Mouse (Mus musculus) CH12.LX (cell line): ENCODE measurements around the gene Spsb2. TPM values are rescaled to one million over a fixed set of nuclear protein-coding genes. Genes with fewer than 3 reads are reported as not detected.

Experiments used
- DNase-seq: peaks from one replicate; pipeline ENCODE4 v3.0.0-alpha.2; 2013; ENCODE audit errors: extremely low read depth
- H3K27ac ChIP-seq: 2 replicates; pipeline ENCODE4 v1.5.1; 2012; ENCODE audit warnings: low read depth, mild to moderate bottlenecking, control low read depth, moderate library complexity; ENCODE audit not compliant: insufficient read depth
- H3K27me3 ChIP-seq: replicated peaks from 2 replicates; pipeline ENCODE3; 2012; ENCODE audit warnings: inconsistent platforms
- H3K36me3 ChIP-seq, 2 experiments: replicated peaks in 1 of 2; 2 replicates each; pipeline versions ENCODE3 to v1.6.1; 2012; ENCODE audit warnings: inconsistent platforms in 1 of 2, low read length in 1 of 2, mild to moderate bottlenecking in 1 of 2, mixed read lengths in 1 of 2, moderate library complexity in 1 of 2; ENCODE audit not compliant: control insufficient read depth in 1 of 2, insufficient read depth in 1 of 2
- H3K4me1 ChIP-seq, 2 experiments: 2 replicates each; pipeline ENCODE4 v1.6.1; 2012; ENCODE audit warnings: inconsistent platforms in 1 of 2, moderate library complexity in 1 of 2; ENCODE audit not compliant: insufficient read depth in 2 of 2, control insufficient read depth in 1 of 2
- H3K4me2 ChIP-seq: 2 replicates; pipeline ENCODE4 v1.6.1; 2012; ENCODE audit warnings: low read depth, mild to moderate bottlenecking, control low read depth; ENCODE audit not compliant: poor library complexity, insufficient read depth, severe bottlenecking
- H3K4me3 ChIP-seq, 3 experiments: fragments of 150-350 bp in 1 of 3; sonication (generic) in 1 of 3; replicated peaks in 1 of 3; 2 replicates each; pipeline versions ENCODE3 to v1.5.1; 2011 to 2012; ENCODE audit warnings: low read depth in 2 of 3, low read length in 2 of 3, mild to moderate bottlenecking in 2 of 3, moderate library complexity in 2 of 3, control low read depth in 1 of 3, improper control_type of control experiment in 1 of 3, inconsistent platforms in 1 of 3, mixed read lengths in 1 of 3; ENCODE audit not compliant: poor library complexity in 1 of 3
- H3K79me2 ChIP-seq: replicated peaks from 2 replicates; pipeline ENCODE4 v1.6.1; 2012; ENCODE audit warnings: mild to moderate bottlenecking, moderate library complexity; ENCODE audit not compliant: control insufficient read depth, poor library complexity, insufficient read depth, severe bottlenecking; ENCODE audit errors: extremely low read depth
- H3K9ac ChIP-seq: 2 replicates; pipeline ENCODE4 v1.6.1; 2012; ENCODE audit warnings: low read depth, mild to moderate bottlenecking, control low read depth, moderate library complexity; ENCODE audit not compliant: insufficient read depth
- H3K9me3 ChIP-seq: replicated peaks from 2 replicates; pipeline ENCODE3; 2012; ENCODE audit warnings: low read length, inconsistent platforms, mixed read lengths
- CHD2 ChIP-seq: IDR thresholded peaks from 2 replicates; pipeline ENCODE4 v1.6.1; 2011; ENCODE audit warnings: low read length, improper control_type of control experiment
- CTCF ChIP-seq, 2 experiments: IDR thresholded peaks in 1 of 2; conservative IDR thresholded peaks in 1 of 2; 2 replicates each; pipeline ENCODE4 v1.5.1; 2011 to 2012; ENCODE audit warnings: low read depth in 2 of 2, low read length in 2 of 2, improper control_type of control experiment in 1 of 2, inconsistent platforms in 1 of 2, mild to moderate bottlenecking in 1 of 2, moderate library complexity in 1 of 2
- E2F4 ChIP-seq: IDR thresholded peaks from 2 replicates; pipeline ENCODE4 v1.6.1; 2011; ENCODE audit warnings: low read depth, low read length, improper control_type of control experiment; ENCODE audit not compliant: insufficient replicate concordance
- ELF1 ChIP-seq: IDR thresholded peaks from 2 replicates; pipeline ENCODE4 v1.6.1; 2014; ENCODE audit warnings: low read depth, mild to moderate bottlenecking, inconsistent platforms, low read length, improper control_type of control experiment
- EP300 ChIP-seq: IDR thresholded peaks from 2 replicates; pipeline ENCODE4 v1.6.1; 2011; ENCODE audit warnings: low read length, improper control_type of control experiment
- GABPA ChIP-seq: IDR thresholded peaks from 2 replicates; pipeline ENCODE4 v1.6.1; 2012; ENCODE audit warnings: low read depth, low read length, improper control_type of control experiment, inconsistent platforms; ENCODE audit not compliant: insufficient replicate concordance
- HCFC1 ChIP-seq: IDR thresholded peaks from 2 replicates; pipeline ENCODE4 v1.6.1; 2012; ENCODE audit warnings: low read depth, mild to moderate bottlenecking, inconsistent platforms, low read length, improper control_type of control experiment
- JUN ChIP-seq: IDR thresholded peaks from 2 replicates; pipeline ENCODE4 v1.6.1; 2011; ENCODE audit warnings: low read depth, mild to moderate bottlenecking, low read length, improper control_type of control experiment, moderate library complexity; ENCODE audit not compliant: insufficient read depth
- KAT2A ChIP-seq: IDR thresholded peaks from 2 replicates; pipeline ENCODE4 v1.6.1; 2012; ENCODE audit warnings: low read length, improper control_type of control experiment, inconsistent platforms; ENCODE audit not compliant: insufficient replicate concordance
- MAX ChIP-seq: IDR thresholded peaks from 2 replicates; pipeline ENCODE4 v1.6.1; 2011; ENCODE audit warnings: low read length, improper control_type of control experiment
- NELFE ChIP-seq: IDR thresholded peaks from 2 replicates; pipeline ENCODE4 v1.6.1; 2011; ENCODE audit warnings: low read depth, low read length, improper control_type of control experiment
- NRF1 ChIP-seq: IDR thresholded peaks from 2 replicates; pipeline ENCODE4 v1.6.1; 2014; ENCODE audit warnings: low read depth, mild to moderate bottlenecking, inconsistent platforms, low read length, improper control_type of control experiment, moderate library complexity
- POLR2A ChIP-seq: IDR thresholded peaks from 2 replicates; pipeline ENCODE4 v1.6.1; 2011; ENCODE audit warnings: low read depth, mild to moderate bottlenecking, improper control_type of control experiment, low read length
- RAD21 ChIP-seq: IDR thresholded peaks from 2 replicates; pipeline ENCODE4 v1.6.1; 2011; ENCODE audit warnings: low read depth, mild to moderate bottlenecking, low read length, improper control_type of control experiment, moderate library complexity
- SMC3 ChIP-seq: IDR thresholded peaks from 2 replicates; pipeline ENCODE4 v1.6.1; 2011; ENCODE audit warnings: low read depth, low read length, improper control_type of control experiment
- TCF12 ChIP-seq: IDR thresholded peaks from 2 replicates; pipeline ENCODE4 v1.6.1; 2014; ENCODE audit warnings: low read depth, mild to moderate bottlenecking, inconsistent platforms, low read length, improper control_type of control experiment
- UBTF ChIP-seq: IDR thresholded peaks from 2 replicates; pipeline ENCODE4 v1.6.1; 2012; ENCODE audit warnings: low read depth, mild to moderate bottlenecking, inconsistent platforms, low read length, improper control_type of control experiment, moderate library complexity
- USF1 ChIP-seq: IDR thresholded peaks from 2 replicates; pipeline ENCODE4 v1.6.1; 2014; ENCODE audit warnings: low read depth, mild to moderate bottlenecking, inconsistent platforms, low read length, improper control_type of control experiment
- dilution Hi-C: fragments of 300-500 bp; cut with MboI; formaldehyde crosslinking; loops from 2 replicates; pipeline ENCODE4 v1.14.3; 2020; ENCODE audit warnings: low sequenced_read_pairs; ENCODE audit not compliant: extremely low pct_unique_long_range_greater_than_20kb, extremely low pct_ligation_motif_present
- in situ Hi-C: fragments of 300-500 bp; cut with MboI; formaldehyde crosslinking; loops from 3 replicates; pipeline ENCODE4 v1.14.3; 2019; ENCODE audit warnings: low sequenced_read_pairs, low pct_ligation_motif_present, low pct_unique_long_range_greater_than_20kb, mixed read lengths
- polyA plus RNA-seq: library from polyadenylated mRNA; unstranded; fragments of >175 nt; gene quantifications from 2 replicates; pipeline ENCODE4 v1.2.1, GENCODE M21; 2012; ENCODE audit warnings: low read depth; ENCODE audit not compliant: insufficient read length
- total RNA-seq, 2 experiments: library from RNA; depleted of rRNA; stranded (reverse); fragments of 300-350 nt in 1 of 2; fragments of >200 nt in 1 of 2; gene quantifications; 2 replicates each; pipeline ENCODE4 v1.2.3; 2012 to 2014

Gene Spsb2
- total and polyA plus RNA-seq, 3 experiments, result 2.4 to 3.3 TPM; not detected in 1

DNA sequence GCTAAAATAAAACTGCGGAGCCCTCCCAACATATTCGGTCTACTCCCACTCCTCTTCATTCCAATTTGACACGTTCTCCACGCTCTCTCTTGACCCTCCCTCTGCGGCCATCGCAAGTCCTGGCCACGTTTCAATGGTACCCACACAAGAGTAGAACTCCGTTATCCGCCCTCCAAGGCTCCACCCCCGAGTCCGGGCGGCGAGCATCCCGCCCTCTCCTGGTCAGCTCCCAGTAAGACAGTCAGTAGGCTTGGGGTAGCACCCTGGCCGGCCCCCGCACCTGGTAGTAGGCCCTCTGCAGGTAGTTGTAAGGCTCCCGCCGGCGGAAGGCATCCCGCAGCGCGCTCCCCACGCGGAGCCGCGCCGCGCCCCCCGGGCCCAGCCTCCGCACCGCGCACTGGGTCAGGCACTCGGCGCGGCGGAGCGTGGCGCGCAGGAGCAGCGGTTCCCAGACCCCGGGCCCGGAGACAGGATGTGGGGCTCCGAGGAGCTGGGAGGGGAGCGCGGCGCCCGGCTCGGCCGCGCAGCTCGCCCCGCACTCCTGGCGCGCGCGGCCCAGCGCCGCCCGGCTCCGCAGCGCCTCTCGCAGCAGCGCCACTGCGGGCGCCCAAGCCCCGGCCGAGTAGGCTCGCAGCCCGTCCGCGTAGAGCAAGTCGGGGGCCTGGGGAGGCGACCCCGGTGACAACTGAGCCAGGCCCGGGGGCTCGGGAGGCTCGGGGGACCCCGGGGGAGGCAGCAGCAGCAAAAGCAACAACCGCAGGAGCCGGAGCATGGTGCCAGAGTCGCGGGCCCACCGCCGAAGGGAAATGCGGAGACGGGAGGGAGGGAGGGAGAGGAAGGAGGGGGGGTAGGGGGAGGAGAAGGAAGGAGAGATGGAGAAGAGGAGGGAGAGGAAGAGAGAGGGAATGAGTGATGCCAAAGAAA is 48.7 kb downstream of the Spsb2 start, which contains the start of gene P3h3:
TSS of gene P3h3 (minus strand) at position 837 of the 924 bp plus-strand sequence.
- Histone ChIP-seq H3K4me3 (peak within 1 kb of the TSS in 1 of 3 experiments; percentile 54), H3K36me3 (no peaks in the 10 kb centered on the region), H3K4me1 (peaks cover 11 to 20% of the 10 kb centered on the region in 2 experiments), H3K4me2 (peak within 1 kb of the TSS; percentile 73), H3K79me2 (no peaks in the 10 kb centered on the region), H3K27me3 (peaks cover 34% of the 10 kb centered on the region), H3K9ac (peak within 1 kb of the TSS; percentile 34; the same call in 1 of the 2 replicates), H3K9me3 (no peaks in the 10 kb centered on the region), H3K27ac (no peak within 1 kb of the TSS)
- in situ Hi-C loops, result loop anchor here (25.0 kb wide), 1 partner anchor 180 kb away; the partner anchor contains the start of genes Acrbp and Ing4
- dilution Hi-C loops, result no loop called here
- DNase-seq, result no peak
- TF ChIP-seq JUN, result no peak
- peak; percentile 53 for TF ChIP-seq POLR2A
- TF ChIP-seq E2F4, result no peak
- TF ChIP-seq MAX, result peak; percentile 77
- peak in 1 of 2 experiments; percentile 69; a peak in 2 of 4 replicates for TF ChIP-seq CTCF (conservative IDR thresholded peaks at IDR 0.05 in 1 of 2, IDR thresholded peaks at IDR 0.05 in 1 of 2; ENCODE audit: low read depth in 2 of 2, low read length in 2 of 2)
- TF ChIP-seq SMC3, result peak; percentile 43
- TF ChIP-seq, all 38 proteins: peak for 4

DNA sequence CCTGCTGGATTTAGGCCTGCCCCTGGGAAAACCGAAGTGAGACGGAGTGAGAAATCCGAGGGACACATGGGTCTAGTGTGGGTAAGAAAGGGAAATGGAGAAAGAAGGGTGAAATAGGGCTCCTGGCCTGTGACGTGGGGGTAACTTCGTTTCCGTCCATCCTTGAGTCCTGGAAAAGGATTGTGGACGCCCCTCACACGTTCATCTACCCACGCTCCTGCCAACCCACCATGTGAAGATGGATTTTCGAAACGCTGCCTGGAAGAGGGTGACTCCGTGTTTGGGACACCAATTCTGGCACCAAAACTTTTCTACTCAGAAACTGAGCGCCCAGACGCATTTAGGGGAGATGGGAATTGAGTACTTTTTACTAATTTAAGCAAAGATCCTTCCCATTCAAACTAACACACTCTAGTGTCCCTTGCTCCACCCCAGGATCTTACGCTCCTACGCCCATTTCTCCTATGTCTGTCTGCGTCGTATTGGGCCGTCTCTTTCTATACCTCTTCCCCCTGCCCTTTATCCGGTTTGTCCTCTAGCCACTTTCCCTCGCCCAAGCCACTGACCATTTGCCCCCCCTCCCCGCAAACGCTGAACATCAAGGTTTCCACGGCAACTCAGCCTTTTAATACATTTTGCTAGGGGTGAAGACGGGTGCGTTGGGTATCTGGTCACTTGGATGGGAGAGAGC is 49.5 kb downstream of the Spsb2 start:
- no peak overlapping the region for H3K9ac ChIP-seq
- H3K27me3 ChIP-seq, result peaks cover 32% of the 10 kb centered on the region
- no peaks in the 10 kb centered on the region for H3K79me2 ChIP-seq
- peaks cover 19 to 27% of the 10 kb centered on the region in 2 experiments for H3K4me1 ChIP-seq
- no peak overlapping the region for H3K4me3 ChIP-seq
- dilution Hi-C loops (no loop called here), in situ Hi-C loops (loop anchor here (25.0 kb wide), 1 partner anchor 179 kb away; the partner anchor contains the start of genes Acrbp and Ing4)
- no peak overlapping the region for H3K27ac ChIP-seq
- TF ChIP-seq CHD2, result no peak
- TF ChIP-seq EP300, result no peak
- TF ChIP-seq MAX, result no peak
- no peak for TF ChIP-seq NELFE
- TF ChIP-seq UBTF, result no peak
- TF ChIP-seq GABPA, result no peak
- TF ChIP-seq TCF12, result no peak
- TF ChIP-seq ELF1, result no peak
- TF ChIP-seq HCFC1, result no peak
- no peak for TF ChIP-seq KAT2A
- TF ChIP-seq RAD21, result no peak
- no peak for TF ChIP-seq NRF1
- TF ChIP-seq USF1, result no peak
- TF ChIP-seq E2F4, result no peak
- H3K4me2 ChIP-seq, result no peak overlapping the region
- DNase-seq, result no peak
- no peaks in the 10 kb centered on the region for H3K36me3 ChIP-seq
- no peaks in the 10 kb centered on the region for H3K9me3 ChIP-seq
